Mouse (Mus musculus): ENCODE results near the gene Dcaf10. TPM values are rescaled to one million over a fixed set of nuclear protein-coding genes. Genes with fewer than 3 reads are reported as not detected.
"Not testable (repeated sequence)": the region's sequence is repeated elsewhere in the genome, so short reads cannot be mapped to it uniquely, and the experiment has no call there.

The Dcaf10 gene
- total RNA-seq, 2 experiments from 2014 or later: 16.4 to 16.9 TPM

DNA sequence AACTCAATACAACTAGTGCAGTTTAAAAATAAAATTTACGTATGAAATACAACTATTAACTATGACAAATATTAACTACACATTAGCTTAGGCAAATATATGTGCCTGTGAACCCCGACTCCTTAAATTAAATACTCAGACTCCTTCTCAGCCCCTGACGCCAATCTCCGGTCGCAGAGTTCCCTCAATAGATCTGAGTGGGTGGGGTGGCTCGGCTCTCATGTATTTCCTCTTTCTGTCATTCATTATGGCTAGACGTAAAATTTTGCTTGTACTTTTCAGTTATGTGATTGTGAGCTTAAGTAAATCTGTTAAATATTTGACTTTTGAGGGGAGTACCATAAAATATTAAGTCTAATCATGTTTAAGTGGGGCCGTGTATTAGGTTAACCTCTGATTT lies 51.1 kb downstream of the Dcaf10 start:
- DNase-seq (ENCODE audit: low spot score in 2 of 2): no peak

DNA sequence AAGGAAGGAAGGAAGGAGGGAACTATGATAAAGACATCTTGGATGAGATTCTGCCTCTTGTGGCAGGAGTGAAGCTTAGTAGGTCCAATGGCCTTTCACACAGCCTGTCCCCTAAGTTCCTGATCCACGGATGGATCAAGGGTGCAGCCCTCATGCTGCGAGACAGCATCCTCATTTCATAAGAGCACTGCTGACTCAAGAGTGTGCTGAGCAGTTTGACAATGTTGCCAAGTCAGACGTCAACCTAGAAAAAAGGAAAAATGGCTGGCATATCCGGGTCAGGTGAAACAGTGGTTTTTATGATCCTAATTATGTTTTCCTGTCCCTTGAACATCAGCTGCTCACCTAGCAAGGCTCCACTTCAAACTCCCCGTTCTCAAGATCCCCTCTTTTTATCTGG lies 51.8 kb downstream of the Dcaf10 start:
- no peak for DNase-seq (ENCODE audit: low spot score in 2 of 2)

DNA sequence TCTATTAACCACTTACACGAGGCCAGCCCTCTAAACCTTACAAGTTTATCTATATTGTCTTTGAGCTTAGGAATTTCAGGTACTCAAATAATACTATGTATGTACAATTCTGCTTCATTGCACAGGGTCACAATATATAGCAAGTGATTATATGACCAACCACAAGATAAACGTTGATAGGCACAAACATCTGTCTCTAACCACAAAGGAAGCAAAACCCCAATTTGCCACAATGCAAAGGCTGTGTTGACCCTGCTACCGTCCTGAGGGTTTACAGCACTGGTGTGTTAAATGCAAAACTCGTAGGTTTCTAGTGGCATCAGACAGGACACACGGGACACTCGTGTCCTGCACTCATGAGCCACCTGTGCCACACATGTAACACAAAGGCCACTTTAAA lies 54.3 kb downstream of the Dcaf10 start:
- not testable (repeated sequence) for DNase-seq (ENCODE audit: low spot score in 2 of 2)

DNA sequence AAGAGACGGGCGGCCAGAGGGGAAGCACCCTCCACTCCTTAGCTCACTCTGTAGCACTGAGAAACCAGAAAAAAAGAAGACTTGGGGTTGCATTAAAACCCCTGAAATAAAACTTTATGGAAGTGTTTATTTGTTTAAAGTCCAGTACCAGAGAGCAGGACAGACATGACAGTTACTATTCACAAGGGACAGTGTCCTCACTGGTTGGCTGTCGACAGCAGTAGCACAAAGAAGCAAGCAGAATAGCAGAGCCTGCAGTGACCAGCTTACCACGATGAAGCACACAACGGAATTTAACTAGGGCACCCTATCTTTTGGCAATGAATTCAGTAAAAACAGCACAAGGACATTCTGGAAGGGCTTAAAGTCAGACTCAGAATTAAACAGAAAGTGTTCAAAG lies 56.4 kb downstream of the Dcaf10 start:
- DNase-seq (ENCODE audit: low spot score in 2 of 2): not testable (repeated sequence)

DNA sequence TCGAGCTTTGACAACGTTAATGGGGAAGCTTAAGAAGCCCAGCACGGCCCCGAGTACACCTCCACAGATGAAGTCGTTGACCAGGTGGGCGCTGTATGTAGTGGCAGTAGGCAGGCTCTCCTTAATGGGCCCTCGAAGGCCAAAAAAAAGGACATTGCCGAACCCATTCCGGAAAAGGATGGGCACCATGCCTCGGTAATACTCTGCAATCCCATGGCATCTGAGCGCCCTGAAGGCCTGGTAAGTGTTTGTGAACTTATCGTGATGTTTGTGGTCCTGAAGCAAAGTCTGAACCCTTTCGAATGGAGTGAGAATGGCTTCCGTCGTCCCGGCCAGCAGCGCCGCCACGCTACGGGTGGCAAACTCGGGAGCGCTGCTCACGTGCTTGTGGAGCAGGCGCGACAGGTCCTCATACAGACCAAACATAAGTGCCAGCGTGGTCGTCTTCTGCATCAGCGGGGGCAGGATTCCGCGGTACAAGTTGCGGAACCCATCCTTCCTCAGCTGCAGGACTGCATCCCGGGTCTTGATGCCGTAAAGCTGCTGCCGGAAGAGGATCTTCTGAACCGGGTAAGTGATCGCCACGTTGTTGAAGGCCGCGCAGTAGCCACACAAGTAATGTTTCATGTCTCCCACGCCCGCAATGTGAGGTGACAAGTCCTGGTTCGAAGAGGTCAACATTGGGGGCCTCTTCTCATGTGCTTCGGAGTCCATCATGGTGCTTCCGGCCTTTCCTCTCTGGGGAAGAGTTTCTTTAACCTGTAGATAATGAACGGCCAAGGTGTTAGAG lies 57.7 kb downstream of the Dcaf10 start:
- DNase-seq (ENCODE audit: low spot score in 2 of 2): no peak

DNA sequence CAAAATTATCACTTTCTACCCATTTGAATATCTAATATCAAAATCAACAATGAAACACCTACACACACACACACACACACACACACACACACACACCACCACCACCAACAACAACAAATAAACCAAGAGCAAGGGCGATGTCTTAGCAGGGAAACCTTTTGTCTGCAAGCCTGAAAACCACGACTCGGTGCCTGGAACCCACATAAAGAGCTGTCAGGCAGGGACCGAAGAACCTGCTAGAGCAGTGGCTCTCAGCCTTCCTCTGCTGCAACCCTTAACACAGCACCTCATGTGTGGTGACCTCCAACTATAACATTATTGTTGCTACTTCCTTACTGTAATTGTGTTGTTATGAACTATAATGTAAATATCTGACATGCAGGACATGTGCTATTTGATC lies 60.4 kb downstream of the Dcaf10 start:
- no peak for DNase-seq (ENCODE audit: low spot score in 2 of 2)

DNA sequence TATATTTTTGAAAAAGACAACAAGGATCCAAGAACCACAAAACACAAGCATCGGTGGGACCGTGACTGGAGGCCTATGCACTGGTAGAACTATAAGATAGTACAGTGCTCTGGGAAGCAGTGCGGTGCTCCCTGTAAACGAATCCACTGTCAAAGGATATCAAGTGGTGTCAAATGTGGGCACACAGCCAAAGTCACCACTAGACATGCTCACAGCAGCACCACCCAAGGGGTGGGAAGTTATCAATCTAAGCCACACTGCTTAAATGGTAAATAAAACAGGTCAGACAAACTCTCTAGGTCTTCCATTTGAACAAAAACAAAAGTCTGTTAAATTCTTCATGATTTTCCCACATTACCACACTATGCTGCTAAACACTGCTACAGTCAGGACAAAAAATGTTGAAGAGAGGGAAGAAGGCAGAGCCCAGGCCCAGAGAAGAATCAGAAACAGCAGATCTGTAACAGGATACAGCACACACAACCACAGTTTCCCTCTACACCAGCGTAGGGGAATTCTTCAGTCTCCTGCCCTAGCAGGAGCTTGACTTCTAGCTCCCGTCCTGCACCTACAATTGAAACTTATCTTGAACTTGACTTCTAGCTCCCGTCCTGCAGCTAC lies 61.1 kb downstream of the Dcaf10 start:
- no peak for DNase-seq (ENCODE audit: low spot score in 2 of 2)

DNA sequence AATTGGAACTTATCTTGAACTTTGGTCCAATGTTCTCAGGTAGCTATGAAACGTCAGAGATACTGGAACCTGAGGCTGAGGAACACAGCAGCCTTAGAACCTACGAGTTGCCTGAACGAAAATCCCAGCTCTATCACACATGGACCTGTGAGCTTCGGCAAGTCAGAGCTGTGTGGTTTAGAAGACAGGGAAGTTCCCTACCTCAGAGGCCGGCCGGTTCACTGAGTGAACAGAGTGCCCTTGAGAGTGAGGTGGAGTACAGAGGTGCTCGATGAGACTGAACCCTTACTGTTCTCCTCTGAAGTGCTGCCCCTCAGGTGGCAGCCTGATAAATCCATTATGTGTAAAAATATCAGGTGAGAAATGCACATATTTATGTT lies 61.6 kb downstream of the Dcaf10 start:
- DNase-seq (ENCODE audit: low spot score in 2 of 2): no peak

DNA sequence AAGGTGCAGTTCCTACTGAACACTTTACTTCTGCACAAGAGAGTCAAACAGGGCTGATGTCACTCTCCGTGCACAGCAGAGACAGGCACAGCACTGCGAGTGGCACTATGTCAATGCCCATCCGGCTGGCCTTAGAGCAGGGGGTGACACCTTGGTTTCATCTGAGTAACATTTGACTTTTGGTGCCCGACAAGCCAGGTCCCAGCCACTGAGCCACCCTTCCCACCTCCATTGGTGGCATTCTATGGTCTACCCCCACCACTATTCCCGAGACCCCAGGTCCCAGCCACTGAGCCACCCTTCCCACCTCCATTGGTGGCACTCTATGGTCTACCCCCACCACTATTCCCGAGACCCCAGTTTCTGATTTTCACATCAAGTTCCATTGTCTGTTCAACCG lies 62.2 kb downstream of the Dcaf10 start:
- DNase-seq (ENCODE audit: low spot score in 2 of 2): no peak

DNA sequence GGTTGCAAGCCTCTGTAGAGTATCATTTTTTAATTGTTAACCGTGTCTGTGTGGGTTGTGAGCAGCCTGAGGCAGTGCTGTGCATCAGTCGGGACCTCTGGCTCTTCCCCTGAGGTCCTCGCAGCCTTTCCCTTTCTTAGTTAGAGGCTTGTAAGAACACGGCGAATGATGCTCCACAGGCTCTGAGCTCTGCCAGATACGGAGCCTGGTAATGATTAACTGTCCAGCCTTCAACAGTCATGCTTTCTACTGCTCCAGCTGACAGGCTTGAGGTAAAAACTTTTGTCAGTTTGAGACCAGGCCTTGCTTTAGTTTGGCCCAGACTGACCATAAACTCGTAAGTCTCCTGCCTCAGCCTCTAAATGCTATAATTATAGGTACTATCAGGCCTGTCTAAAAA lies 63.4 kb downstream of the Dcaf10 start:
- no peak for DNase-seq (ENCODE audit: low spot score in 2 of 2)

DNA sequence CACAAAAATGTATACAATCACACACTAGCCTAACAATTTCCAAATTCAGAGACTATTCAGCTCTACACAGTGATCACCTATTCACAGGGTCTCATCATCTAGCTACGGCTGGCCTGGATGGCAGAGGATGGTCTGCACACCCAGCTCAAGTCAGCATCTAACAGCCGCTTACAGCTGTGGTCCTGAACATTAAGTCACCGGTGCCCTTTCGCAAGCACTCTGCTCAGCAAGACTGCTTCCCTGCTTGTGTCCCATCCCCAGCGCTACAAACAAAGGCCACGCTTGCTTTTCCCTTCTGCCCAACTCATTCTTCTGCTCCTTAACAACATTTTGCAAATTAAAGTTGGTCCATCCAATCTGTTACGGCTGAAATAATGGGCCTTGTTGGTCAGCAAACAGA lies 64.5 kb downstream of the Dcaf10 start:
- no peak for DNase-seq (ENCODE audit: low spot score in 2 of 2)

DNA sequence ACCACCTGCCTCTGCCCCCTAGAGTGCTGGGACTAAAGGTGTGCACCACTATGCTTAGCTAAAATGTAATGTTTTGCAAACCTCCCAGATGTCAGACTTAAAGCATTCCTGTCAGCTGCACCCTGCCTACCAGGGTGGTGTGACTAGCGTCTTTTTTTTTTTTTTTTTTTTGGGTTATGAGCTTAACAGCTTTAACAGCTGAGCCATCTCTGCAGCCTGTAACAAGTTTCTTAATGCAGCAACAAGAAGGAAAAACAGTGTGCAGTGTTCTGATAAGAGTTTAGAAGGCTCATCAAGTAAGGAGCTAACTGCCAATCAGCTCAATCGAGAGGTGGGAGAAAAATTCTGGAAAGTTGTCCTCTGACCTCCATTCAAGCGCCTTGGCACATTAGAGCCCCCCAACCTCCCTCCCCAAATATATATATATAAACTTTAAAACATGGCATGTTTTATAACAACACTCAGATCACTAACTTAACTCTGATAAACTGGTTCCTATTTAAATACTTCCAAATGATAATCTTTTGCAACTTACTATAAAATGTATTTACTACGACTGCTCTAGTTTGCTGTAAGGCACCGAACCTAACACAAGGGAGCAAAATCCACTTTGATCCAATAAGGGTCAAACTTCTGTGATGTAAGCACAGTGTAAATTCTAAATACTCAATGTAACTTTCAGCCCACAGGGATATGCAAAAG lies 65.3 kb downstream of the Dcaf10 start:
- DNase-seq (ENCODE audit: low spot score in 2 of 2): no peak

DNA sequence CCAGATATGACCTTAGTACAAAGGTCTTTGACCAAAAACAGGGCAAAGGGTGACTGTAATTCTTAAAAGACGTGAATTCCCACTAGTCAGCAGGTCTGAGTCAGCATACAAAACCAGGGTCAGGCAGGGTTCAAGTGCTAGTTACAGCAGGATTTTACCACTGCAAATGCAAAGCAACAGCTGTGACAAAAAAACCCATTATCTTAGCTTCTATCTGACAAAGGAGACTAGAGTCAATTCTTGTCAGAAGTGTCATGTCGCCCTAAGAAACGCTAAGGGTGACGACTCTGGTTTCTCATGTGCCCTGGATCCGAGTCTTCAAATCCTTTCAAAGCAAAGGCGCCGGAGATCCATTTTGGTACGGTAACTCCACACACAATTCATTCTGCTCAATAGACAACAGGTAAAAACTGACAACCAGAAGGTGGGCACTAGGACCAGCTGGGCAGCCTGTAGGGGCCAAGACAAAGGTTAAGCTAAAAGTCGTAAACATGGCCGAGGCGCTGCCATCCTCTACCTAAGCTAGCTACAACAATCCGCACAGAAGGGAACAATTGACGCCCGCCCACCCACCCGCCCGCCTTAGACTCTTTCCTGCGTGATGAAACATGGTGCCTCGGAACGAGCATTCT lies 65.9 kb downstream of the Dcaf10 start:
- DNase-seq (ENCODE audit: low spot score in 2 of 2): no peak

DNA sequence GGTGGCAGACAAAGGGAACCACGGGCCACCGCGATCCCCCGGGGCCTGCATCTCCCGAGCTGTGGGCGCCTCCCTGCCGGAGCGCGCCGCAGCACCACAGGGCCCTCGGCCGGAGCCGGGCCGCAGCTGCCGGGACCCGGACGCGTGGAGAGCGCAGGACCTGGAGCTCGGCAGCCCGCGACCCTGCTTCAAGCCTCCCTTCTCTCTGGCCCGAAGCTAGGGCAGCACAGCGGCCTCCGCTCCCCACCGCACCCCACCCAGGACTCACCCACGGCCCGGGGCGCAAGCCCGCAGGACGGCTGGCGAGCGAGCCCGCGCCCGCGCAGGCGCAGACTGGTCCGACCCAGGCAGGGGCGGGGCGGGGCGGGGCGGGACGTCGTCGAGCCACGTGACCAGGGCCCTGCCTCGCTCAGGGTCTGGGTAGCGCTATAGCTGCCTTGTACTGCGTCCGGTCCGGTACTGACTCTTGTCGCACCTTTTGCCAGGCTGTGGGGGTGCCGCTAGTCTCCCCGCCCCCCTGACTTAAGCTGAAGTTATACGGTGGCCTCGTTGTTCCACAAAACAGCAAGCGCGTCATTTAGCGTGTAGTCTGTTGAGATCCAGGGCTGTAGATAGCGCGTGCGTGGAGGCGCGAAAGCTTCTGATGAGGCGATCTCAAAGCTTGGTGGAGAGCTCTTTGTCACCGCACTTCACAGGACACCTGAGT lies 66.7 kb downstream of the Dcaf10 start, which contains the start of gene Slc25a51:
Gene Slc25a51, minus strand, starts transcription at position 340 of the 706 bp plus-strand sequence.
- DNase-seq (ENCODE audit: low spot score in 2 of 2): peak; percentile 72 to 89

DNA sequence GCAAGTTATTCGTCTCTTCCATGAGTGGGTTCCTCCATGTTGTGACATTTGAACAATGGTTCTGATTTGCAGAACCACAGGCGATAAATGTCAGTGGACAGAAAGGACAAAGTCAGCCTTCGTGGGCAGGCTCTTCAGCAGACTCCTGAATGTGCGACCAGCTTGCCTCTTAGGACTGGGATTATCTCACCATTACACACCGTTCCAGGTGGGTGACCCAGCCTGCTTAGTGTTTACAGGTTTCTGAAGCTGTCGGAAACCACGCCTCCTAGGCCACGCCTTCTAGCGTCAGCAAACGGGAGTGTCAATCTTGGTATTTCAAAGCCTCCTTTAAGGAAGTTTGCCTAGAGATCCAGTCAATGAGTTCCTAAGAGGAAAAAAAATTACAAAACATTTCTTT lies 67.4 kb downstream of the Dcaf10 start:
- peak in 1 of 2 experiments; percentile 52 for DNase-seq (ENCODE audit: low spot score in 2 of 2)

DNA sequence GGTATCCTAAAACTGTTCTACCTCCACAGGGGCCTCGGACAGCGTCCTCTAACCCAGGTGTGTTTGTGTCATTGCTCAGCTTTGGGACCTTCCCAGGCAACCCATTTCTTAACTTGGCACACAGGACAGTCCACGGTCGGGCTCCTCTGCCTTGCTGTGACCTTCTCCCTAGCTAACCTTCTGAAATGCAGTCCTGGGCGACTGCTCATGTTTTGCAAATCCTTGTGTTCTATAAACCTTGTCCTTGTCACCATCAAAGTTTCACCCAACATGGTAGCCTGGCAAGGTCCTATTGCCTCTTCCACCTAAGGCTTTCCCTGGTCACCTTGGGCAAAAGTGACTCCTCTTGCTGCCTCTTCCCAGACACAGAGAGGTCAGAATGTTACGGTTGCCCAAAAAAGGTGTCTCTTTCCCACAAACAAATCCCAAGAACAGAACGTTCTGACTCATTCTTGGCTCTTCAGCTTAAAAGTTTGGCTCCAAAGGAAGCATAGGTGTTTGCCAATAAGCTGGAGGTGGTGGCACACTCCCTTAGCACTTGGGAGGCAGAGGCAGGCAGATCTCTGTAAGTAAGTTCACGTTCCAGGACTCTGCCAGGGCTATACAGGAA lies 69.4 kb downstream of the Dcaf10 start:
- DNase-seq (ENCODE audit: low spot score in 2 of 2): no peak

DNA sequence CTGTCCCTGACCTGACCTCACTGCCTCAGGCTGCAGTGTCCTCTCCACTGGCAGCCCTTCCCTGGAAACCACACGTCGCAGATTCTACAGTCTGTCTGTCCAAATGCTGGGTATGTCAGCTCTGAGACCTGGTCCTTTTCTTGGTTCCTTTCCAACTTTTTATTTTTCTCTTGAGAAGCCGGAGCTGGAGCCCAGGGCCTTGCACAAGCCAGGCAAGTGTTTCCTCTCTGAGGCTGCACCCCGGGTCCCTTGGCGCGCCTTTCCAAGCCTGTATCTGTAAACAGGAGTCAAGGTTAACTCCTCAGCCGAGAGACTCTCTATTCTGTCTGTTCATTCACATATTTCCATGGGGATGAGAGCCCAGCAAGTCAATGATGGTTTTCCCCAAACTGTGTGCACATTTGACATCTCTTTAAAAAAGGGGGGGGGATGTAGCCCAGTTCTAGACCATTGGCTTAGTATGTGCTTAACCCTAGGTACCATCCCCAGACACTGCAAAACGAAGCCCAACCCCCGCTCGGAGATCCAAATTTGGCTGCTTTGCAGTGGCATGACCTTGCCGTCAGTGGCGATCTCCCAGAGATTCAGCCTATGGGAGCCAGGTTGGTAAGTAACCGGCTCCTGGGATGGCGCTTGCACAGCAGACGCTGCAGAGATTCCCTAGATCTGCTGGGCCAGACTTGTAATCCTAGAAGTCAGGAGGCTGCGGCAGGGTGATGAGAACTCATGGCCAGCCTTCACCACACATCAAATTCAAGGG lies 70.7 kb downstream of the Dcaf10 start:
- no peak for DNase-seq (ENCODE audit: low spot score in 2 of 2)

DNA sequence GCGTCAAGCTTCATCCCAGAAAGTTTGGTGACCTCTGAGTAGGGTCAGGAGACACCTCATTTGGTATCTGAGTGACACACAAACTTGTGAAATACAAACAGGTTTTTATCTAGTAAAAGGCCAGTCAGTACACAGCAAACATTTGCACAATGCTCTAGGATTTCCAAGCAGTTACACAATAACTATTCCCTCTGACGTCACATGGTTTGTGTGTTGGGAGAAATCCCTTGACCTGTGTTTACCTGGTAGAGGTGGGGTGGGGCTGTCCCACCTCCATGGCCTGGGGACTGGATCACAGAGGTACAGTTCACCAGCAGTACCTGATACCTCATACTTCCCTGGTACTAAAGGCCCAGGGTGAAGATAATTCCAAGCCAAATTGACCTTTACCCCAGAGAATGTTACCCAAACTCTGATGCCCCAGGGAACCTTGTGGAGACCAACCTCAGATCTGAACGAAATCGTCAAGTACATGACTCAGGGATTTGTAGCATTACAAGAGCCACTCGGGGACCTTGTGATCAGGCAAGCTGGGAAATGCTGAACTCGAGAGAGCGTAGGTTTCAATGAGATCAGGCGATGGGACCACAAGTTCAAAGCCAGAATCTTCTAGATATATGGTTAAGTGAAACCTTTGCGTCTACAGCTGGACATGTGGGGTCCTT lies 71.9 kb downstream of the Dcaf10 start:
- DNase-seq (ENCODE audit: low spot score in 2 of 2): no peak

DNA sequence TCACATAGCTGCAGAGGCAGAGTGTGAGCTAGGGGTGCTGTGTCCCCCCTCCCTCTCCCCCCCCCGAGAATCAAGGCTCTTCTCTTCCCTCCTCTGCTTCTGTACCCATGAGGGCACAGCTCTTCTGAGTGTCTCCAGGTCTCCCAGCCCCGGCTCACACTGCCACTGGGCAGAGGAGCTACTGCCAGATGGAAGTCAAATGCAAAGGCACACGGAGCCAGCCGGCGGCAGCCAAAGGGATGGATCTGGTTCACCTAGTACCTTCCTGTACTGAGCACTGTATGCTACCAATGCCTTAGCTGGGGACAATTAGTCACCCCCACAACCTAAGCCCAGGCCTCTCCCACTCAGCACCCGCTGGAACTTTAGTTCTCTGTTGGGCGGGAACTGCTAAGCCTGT lies 74.4 kb downstream of the Dcaf10 start:
- DNase-seq (ENCODE audit: low spot score in 2 of 2): no peak

All from layer of hippocampus, adult 18-20 months (tissue).